Mouse (Mus musculus) lung, postnatal 25 days (tissue): ENCODE results near the gene Cad.
A peak's percentile ranks its signal among the peaks of the same experiment; 100 is the strongest.

Source experiments
- DNase-seq: peaks from one replicate; pipeline ENCODE4 v3.0.0; 2022; ENCODE audit warnings: low spot score

Gene Cad

GRCm38 (mm10) chr5:31071059-31071458 lies 16.5 kb downstream of the Cad start:
- no peak for DNase-seq

DNA sequence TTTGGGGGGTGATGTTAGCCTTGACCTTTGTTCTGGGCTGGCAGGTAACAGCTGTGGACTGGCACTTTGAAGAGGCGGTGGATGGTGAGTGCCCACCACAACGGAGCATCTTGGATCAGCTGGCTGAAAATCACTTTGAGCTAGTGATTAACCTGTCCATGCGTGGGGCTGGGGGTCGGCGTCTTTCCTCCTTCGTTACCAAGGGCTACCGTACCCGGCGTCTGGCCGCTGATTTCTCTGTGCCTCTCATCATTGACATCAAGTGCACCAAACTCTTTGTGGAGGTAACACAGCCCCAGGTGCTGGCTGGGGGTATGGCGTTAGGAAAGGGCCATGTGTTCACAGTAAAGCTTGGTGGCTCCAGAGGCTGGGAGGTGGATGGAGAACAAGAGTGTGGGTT lies 17.2 kb downstream of the Cad start:
- no peak for DNase-seq

DNA sequence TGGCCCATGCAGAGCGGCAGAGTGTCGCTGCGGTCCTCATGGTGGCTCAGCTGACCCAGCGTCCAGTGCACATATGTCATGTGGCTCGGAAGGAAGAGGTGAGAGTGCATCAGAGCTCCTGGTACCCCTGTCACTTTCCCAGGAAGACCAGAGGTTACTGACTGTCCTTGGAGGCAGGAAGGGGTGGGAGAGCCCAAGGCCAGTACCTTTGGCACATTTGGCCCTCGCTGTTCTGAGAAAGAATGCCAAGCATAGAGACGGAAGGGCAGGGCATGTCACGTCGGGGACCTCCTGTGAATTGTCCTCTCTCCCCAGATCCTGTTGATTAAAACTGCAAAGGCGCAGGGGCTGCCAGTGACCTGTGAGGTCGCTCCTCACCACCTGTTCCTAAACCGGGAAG lies 18.6 kb downstream of the Cad start:
- no peak for DNase-seq

DNA sequence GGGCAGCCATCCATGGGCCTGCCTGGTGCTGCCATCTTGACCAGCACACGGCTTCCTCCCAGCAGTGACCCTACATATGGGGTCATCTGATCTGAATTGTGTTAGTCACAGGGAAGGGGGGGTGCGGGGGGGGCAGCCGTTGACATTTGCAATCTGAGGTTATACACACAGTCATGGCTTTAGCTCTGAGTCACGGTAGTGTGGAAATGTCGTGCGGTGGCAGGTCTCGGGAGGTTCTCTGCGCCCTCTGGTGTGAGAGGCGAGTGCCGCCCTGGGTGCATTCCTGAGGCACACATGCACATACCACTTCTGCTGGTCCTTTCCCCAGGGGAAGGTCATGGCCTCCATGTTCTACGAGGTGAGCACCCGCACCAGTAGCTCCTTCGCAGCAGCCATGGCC lies 21.8 kb downstream of the Cad start:
- no peak for DNase-seq

- peak; percentile 45 for DNase-seq
These were observed 25.6 kb downstream of the Cad start for GRCm38 (mm10) chr5:31080059-31080794.

- no peak for DNase-seq
These were observed 26.2 kb downstream of the Cad start for GRCm38 (mm10) chr5:31080795-31081164.

DNA sequence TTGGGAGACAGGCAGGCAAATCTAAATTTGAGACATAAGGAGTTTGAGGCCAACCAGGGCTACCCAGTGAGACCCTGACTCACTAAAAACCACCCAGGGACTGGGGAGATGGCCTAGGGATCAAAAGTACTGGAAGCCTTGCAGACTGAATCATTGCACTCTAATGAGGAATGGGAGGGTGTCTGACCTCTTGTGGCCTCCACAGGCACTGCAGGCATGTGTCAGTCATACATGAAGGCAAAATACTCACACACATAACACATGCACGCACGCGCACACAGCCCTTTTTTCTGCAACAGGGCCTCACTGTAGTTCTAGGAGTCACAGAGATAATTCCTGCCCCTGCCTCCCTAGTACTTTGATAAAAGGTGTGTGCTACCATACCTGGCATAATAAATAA lies 26.8 kb downstream of the Cad start:
- DNase-seq, result peak; percentile 22

- DNase-seq, result peak; percentile 57
These were observed 27.8 kb downstream of the Cad start for GRCm38 (mm10) chr5:31082355-31082754.

DNA sequence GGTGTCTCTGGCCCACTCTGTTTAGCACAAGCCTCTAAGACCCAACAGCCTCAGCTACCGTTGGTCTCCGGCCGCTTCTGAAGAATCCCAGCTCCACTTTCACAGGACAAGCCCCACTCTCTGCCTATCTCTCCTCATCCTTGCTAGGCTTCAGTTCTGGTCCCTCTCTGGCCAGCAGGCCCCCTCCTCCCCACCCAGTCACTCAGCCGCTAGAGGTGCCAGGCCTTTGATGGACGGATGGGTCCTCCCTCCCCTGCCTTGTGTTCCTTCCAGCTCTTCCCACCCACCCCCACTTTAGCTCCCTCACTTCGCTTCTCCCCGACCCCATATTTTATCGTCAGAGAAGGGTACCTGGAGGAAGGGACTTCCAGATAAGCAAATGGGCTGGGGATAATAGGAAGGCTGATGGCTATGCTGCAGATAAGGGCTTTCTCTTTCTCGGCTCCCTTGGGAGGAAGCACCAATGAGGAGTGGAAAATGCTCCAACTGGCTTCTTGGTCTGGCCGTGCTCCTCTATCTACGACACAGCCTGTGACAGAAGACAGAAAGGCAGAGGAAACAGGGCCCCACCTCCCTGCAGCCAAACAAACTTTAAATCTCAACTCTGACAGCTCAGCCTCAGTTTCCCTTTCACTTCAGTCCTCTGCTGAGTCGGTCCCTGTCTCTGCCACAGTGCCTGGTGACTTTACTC lies 28.5 kb downstream of the Cad start:
- DNase-seq, result peak; percentile 49

DNA sequence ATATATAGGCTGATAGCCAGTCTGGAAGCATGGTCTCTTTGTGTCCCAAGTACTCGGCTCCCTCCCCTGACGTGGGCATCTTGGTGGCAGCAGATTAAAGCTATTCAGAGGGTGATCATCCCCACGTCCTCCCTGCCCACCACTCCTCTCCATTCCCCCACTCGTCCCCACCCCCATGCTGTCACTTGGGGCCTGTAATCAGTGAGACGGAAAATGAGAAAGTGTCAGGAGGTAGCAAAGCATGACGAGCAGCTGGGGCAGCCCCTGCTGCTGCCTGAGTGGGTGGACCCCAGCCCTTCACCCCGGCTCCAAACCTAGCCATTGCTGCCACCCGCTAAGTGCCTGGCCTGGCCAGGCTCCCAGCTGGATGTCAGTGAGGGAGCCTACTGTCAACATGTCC lies 29.4 kb downstream of the Cad start:
- DNase-seq, result no peak

GRCm38 (mm10) chr5:31086606-31087005 lies 32.0 kb downstream of the Cad start:
- no peak for DNase-seq

DNA sequence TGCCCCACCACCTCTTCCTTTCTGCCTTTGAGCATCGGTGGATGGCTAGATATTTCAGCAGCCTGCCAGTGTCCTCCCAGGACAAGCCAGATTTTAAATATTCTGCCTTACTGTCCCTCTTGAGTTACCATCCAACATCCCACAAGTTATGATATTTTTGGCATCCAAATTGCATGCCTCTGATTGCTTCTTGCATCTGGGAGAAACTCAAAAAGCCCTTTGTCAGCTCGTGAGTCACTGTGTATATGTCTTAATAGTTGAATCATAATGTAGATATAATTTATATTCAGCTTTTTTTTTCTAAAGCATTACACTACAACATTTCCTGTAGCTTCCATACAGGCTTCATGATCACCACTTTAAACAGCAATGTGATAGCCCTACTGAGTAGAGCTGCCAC lies 32.6 kb downstream of the Cad start:
- no peak for DNase-seq

DNA sequence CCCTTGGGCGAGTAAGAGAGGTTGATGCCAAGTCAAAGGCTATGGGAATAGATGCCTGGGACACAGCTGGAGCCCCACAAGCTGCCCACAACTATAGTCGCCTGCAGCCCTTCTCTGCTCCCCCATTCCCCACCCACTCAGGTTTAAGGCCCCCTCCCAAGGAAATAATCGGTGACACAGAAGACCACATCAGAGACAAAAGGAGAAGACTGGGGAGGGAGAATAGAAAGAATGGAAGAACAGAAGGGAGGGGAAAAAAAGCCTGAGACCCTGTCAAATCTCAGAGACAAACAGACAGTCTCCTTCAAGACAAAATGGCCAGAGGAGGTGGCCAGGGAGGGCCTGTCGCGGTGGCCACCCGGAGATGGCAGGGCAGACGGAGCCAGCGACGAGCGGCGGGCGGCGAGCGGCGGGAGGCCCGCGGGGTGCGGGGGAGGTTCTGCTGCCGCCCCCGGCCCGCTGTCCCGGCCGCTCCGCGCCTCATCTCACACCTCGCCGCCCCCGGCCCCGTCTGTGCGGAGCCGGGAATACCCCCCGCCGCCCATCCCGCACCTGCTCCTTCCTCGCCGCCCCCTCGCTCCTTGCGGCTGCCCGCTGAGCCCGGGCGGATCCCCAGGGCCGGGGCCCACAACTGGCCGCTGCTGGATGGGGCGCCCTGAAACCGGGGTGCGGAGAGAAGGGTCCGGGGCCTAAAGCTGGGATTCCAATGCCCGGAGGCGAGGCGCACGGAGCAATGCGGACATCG lies 37.8 kb downstream of the Cad start:
- no peak for DNase-seq

DNA sequence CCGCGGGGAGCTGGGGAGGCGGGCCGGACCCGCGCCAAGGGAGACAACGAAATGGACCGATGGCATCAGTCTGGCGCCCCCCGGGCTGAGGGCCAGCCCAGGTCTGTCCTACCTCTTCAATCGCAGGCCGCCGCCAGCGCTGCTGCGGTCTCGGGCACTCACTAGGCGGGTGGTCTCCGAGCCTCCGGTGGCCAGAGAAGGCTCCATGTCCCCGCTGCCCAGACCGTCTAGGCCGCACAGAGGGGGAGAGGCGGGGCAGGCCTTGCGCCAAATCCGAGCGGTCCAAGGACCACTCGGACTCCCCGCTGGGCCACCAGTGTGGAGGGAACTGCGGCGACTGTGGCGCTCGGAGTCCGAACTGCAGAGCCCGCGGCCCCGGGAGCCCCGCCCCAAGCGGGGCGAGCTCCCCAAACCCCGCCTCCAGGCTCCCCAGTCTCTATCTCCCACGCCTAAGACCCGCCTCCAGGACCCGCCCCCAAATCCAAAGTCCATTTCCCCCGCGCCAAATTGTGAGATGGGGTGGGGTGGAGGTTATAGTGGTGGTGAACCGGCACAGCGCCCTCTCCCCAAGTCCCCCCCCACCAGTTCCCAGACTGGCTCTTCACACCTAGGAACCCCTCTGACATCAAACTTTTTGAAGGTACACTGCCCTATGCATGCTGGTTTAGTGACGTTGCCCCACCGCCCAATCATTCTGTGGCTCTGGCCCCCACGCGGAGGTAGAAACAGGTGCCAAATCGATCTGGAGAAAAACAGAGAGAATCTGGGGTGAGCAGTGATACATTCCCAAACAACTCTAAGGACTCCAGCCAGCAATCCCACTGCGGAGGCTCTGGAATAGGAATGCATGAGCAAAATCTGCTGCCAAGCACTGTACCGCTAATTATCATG lies 38.8 kb downstream of the Cad start:
- DNase-seq, result no peak

DNA sequence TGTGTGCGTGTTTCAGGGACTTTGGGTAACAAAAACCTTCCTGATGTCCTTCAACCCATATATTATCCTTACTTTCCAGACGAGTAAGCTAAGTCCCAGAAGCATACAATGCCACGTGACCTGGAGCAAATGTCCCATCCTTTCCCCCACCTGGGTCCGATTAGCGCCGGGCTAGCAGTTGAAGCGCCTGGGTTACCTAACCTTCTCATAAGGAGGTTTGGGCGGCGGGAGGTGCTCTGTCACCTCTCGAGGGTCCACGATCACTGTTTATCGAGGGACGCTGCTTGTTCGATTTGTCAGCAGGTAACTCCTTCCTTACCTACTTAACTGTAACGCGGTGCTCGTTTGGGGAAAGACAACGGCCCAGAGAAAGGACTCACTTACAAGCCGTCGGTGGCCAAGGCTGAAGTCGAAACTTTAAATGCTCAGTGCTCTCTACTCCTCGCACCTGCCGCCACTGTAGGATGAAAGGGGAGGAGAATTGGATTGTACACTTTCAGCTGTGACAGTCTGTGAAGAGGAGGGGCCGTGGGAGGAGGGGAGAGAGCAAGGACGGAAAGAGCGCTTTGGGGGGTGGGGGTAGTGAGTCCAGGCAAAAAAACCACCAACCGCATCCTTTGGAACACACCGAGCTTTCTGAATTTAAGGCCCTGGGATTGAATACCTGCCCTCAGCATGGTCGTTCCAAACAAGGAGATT lies 39.7 kb downstream of the Cad start:
- no peak for DNase-seq

DNA sequence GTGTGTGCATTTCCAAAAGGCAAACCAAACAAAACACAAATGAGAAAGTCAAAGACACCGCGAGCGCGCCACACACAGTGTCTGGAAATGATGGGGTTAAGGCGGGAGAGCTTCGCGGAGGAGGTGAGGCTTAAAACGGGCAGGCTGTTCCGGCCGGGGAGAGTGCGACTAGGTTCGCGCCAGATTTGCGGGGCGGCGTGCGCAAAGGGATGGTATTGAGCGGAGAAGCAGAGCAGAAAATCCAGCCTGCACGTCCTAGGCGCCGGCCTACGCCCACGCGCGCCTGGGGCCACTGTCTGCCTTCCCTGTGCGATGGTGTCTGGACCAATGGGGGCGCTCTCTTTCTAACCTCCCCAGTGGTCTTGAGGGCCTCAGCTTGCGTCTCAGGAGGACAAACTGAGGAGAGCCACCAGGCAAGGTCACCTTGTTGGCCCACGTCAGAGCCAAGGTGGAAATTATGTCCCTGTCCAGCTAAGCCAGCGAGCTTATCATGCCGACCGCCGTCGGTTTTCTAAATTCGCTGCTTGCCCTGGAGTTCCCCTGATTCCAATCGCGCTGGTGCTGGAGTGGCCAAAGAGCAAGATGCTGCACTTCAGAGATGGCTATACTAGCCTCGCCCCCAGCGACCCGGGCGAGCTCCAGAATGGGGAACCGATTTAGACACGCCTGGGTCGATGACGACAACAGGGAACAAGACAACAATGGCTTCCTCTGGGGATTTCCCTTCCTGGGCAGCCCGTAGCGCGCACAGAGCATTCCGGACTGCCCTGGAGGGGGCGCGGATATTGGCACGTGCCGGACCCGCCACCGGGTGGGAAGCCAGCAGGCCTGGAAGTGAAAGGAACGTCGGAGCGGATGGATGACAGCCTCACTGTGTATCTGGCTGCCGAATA lies 40.5 kb downstream of the Cad start:
- DNase-seq, result peak; percentile 78

DNA sequence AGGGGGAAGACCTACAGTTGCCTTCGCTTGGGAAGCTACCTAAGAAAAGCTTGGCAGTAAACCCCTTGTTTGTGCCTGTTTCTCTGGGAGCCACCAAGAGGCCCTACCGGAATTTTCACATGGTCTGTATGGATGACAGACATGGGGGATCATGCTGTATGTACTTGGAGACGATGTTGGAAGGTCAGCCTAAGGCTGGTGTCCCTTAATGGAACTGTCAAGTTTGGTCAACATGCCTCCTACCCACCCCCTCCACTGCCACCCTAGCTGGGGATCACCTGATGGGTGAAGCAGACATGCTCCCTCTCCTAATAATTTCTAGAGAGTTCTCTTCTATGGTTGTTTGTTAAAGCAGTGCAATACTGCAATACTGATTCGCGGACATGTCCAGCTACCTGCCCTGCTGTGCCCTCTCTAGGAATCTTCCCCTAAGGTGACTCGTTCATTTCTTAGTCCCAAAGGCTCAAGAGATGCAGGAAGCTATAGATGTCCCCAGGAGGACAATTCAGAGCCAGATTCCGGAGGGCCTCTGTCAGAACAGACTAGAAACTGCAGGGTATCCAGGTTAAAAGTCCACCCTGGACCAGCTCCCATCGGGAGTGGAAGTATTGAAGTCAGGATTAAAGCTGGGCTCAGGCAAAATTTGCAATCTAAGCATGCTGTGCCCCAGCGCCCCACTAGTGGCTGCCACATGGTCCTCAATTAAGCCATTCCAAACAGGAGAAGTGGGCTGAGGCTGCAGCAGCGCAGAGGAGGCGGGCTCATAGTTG lies 41.3 kb downstream of the Cad start:
- no peak for DNase-seq

DNA sequence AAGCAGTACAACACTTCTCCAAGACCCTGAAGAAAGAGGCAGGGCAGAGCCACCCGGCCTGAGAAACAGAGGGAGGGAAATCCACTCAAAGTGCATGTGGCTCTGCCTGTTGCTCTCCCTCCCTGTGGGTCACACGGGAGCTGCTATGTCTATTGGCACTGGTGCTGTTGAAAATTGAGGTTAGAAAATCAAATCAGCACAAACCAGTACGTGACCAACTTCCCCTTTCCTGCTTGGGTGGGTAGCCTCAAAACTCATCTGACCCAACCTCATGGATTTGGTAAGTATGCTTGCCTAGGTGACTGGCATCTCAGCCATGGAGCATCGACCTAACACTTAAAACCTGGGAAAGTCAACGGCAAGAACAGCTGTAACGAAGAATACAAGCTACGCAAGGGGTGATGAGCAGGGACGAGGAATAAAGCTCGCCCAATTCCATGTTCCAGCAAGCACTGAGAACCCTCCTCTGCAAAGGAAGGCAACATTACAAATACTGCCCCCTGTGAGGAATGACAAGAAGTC lies 51.3 kb downstream of the Cad start, which contains the start of gene Dnajc5g:
Dnajc5g (plus strand) TSS at position 472 of the 522 bp plus-strand sequence.
- no peak for DNase-seq

- no peak for DNase-seq
These were observed 53.5 kb downstream of the Cad start, which contains the start of gene Slc30a3 for GRCm38 (mm10) chr5:31108000-31108490. Gene Slc30a3 (minus strand): TSS chr5:31108237.
